Mouse (Mus musculus) spleen, adult 18-20 months (tissue): ENCODE data around the gene Postn.

Experiments used
- DNase-seq, 2 experiments: peaks; one replicate each; pipeline ENCODE4 v3.0.0; 2022; ENCODE audit warnings: mixed read lengths in 2 of 2

Postn gene

DNA sequence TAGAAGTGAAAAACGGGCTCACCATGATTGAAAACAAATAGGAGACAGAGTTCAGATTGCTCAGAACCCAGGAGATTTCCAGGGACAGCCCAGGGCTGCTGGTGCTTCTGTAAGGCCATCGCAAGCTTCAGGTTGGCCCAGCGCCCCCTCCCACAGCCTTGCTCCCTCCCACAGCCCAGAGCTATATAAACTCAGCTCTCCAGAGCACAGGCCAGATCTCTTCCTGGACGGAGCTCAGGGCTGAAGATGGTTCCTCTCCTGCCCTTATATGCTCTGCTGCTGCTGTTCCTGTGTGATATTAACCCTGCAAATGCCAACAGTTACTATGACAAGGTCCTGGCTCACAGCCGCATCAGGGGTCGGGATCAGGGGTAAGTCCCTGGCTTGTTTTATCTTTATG lies at the start of gene Postn:
Gene Postn, plus strand, starts transcription at position 213 of the 400 bp plus-strand sequence.
- no peak for DNase-seq

DNA sequence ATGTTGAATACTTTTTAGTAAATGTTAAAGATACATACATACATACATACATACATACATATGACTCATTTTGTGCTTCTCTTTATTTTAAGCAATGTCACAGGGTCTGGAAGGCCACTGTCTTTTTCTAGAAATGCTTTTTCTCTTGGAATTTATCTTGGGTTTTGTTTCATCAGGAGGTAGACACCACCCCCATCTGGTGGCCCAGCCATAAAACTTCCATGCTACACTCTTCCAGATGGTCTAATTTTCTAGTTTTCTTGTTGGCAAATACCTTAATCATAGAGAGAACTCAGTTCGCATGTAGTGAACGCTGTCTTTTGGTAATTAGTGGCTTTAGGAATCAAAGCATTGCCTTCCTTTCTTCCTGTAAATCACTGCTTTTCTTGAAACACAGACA lies 46.9 kb upstream of the Postn start:
- DNase-seq: no peak

DNA sequence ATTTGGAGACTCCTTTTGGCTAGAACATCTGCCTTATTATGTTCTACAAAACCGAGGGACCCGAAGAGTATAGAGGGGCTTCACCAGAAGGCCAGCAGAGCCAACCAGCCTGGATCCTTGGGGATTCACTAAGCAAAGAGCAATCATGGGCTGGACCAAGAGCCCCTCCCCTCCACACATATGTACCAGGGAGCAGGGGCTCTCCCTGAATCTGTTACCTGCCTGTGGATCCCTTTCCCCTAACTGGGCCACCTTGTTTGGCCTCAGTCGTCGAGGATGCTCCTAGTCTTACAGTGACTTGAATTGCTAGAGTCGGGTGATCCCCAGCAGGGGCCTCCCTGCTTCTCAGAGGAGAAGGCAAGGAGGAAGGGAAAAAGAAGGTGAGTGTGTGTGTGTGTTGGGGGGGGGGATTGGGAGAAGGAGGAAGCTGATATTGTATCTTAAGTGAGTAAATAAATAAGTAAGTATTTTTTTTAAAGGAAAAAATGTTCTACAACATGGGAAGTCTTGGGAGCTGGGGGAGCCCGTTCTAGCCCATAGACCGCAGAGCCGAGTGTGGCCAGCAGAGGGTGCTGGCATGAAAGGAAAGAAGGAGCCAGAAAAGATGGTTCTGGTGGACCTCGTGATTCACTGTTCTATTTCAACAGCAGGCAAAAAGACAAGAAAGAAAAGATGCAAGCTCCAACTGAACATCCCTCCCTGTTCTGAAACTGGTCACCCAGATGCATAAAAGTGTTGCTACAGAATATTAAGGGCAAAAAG lies 7.8 kb upstream of the Postn start:
- DNase-seq: peak; percentile 31 to 64

DNA sequence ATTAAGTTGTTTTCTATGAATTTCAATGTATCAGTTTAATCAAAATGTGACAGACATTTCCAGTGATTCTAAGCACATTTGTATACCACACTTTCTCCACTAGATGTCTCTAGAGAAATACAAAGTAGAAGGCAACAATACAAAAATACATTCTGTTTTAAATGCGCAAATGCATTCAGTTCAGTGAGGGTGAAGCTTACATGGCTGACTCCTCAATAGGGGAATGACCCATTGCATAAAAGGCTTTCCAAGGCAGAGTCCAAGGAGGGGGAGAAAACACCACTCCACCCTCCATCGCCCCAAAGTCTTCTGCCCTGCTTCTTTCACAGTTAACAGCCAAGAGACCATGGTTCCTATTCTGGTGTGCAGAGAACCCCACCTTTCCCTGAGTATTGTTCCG lies 3.3 kb upstream of the Postn start:
- DNase-seq: no peak

DNA sequence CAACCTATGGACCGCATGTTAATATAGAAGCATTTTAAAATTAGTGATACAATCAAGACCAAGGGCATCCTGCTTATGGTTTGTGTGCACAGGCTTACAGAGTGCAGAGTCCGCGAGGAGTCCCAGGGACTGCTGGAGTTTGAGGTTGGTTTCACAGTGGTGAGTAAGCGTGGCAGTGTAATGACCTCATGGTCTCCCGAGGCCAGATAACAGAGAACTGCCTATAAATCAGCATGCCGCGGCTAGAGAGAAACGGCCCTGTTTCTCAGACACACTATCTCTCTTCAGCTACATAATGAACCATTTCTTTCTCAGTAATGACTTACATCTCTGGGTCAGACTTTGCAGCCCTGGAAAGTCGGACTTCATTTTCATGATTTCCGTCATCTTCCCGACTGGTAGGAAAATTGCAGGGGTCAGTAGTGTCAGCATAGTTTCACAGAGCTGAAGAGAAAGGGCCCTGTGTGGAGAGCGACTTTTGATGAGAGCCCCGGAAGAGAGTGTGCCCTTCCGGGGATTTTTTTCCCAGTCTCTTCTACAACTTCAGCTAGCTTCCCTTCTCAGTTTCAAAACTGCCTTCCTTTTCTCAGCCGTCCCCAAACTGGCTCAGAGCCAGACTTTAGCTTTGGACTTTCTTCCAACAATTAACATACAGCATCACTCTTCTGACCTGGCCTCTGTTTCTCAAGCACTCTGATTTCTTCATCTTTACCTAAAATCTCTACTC lies 2.3 kb upstream of the Postn start:
- DNase-seq: no peak

DNA sequence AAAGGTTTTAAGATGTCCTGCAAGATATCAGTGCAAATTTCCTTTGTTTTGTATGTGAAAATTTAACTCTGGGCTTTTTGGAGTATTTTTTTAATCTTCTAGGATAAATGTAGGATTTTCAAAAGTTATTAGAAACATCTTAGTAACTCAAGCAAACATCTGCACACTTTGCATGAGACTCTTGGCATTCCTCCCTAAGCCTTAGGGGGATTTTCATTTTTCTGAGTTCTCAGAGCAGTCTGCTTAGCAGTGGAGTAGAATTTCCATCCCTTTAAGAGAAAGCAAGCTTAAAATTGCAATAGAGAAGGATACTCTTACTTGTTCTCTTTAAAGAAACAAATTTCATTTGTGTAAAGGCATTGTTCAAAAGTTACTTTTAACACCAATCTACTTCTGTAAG lies 747 bp downstream of the Postn start:
- DNase-seq: no peak

DNA sequence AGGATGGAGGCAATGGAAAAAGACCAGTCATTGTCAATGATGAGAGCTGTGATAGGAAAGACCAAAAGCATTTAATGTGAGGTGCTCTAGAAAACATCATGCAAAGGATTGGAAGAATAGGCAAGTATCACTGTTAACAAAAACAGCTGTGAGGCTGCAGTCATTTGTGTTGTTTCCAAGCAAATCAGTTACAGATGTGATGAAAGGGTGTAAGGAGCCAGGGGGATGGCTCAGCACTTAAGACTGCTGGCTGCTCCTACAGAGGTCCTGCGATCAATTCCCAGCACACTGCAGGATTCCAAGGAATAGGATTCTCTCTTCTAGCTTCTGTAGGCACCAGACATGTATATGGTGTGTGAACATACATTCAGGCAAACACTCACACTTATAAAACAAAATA lies 10.1 kb downstream of the Postn start:
- DNase-seq: no peak

DNA sequence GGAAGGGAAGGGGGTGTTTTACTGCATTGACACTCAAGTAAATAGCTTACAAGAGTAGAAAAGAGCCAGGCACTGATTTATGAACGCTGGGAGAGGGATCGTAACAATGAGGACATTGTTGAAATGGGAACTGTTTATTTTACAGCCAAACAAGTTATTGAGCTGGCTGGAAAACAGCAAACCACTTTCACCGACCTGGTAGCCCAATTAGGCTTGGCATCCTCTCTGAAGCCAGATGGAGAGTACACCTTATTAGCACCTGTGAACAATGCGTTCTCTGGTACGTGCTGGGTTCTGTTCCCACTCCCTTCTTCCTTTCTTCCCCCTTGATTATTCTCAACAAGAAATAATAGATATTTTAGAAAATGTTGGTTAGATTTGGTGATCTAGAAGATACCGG lies 11.7 kb downstream of the Postn start:
- no peak for DNase-seq

DNA sequence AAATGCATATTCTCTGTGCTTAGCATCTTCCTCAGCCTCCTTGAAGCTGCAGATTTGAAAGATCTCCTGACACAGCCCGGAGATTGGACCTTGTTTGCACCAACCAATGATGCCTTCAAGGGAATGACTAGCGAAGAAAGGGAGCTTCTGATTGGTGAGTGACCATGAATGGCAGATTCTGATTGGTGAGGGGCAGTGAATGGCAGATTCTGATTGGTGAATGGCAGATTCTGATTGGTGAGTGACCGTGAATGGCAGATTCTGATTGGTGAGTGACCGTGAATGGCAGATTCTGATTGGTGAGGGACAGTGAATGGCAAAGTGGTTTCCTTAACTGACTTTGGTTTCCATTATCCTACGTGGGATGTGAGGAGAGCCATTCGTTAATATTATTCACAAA lies 15.1 kb downstream of the Postn start:
- no peak for DNase-seq

DNA sequence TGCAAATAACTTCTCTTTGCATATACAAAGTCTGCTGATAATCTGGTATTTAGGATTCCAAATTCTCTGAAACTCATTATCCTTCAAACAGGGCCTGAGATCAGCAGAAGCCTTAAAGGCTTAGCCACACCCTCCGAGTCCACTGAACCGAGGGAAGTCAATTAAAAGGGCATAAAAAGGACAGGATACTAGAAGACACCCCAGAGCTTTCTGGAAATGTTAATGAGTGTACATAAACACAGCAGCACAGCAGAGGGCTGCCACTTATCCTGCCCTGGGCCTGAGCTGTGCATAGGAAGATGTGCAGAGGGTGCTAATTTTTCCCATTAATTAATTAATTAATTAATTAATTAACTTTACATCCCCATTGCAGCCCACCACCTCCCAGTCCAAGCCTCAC lies 16.7 kb downstream of the Postn start:
- no peak for DNase-seq

DNA sequence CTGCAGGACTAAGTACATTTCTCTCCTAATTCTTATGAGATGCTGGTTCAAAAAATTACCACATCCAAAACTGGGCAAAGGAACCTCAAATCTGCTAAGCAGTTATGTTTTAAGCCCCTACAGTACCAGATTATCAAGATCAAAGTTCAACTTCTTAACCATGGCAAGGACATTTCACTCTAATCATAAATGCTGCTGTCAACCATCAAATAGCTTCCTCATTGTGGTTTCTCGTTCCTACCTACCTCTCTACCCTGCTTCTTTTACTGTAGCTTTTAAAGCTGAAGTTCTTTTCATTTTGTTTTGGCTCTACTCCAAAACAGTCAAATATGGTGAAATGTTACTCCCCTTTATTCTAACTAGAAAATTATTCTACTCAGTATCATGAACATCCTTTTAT lies 17.2 kb downstream of the Postn start:
- no peak for DNase-seq

DNA sequence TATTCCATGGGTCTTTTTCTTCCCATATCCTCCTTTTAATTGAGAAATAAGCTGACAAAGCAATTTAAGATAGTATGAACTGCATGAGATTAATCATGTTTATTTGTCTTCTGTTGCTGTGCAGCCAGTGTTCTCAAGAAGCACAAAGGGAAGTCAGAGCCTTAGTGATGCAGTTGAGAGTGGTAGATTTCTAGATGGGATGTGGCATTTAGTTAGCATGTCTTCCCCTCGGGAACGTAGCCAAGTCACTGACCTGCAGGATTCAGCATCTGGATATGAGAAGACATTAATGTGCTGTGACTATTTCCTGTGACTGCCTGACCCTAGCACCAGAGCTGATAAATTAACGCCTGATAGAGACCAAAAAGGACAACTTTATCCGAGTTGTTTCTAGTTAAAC lies 19.1 kb downstream of the Postn start:
- DNase-seq: no peak

DNA sequence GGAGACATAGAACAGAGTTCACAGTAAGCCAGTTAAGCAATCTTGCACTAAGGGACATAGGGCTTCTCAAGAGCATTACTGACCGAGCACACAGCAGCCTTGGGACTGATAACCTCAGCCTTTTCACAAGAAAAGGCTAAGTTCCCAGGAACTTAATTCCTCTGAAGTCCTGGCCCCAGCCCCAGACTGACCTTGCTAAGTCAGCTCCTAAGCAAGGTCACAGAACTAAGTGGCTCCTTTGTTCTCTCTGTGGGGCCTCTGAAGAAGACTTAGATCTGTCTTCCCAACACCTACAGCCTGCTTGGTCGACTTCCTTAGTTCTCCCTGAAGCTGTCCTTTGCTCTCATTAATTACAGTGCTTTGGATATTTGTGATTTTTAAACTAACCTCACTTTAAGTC lies 38.4 kb downstream of the Postn start:
- DNase-seq: no peak

DNA sequence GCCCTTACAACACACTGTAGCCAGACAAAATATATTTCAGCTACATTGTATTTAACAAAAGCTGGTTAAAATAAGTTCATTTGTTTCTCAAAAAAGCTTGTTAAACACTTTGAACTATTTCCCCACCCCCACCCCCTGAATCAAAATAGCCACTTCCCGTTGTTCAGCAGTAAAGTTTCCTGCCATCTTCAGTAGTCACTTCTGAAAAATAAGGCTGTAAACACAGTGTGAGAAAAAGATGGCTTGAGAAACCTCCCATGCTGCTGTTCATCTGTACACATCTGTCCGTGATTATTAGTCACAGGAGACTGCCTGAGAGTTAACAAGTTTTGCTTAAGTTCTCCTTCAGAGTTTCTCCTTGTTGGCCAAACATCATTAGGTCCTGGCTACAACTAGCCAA lies 39.0 kb downstream of the Postn start:
- no peak for DNase-seq

DNA sequence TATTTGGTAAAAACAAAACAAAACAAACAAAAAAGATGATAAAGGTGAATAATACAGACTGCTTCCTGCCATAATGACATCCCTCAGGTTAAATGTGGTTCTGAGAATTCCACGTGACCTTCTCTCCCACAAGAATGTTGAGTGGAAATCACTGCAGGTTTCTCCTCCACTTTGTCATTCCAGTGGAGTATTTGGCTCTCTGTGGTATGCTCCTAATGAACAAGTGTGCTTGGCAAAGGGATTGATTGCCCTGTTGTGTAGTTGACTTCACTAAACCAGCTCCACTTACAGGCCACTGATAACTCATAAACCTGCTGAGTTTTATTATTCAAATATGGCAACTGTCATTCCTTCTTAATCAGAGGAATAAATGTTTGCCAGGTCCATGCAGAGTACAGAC lies 39.7 kb downstream of the Postn start:
- DNase-seq: no peak

DNA sequence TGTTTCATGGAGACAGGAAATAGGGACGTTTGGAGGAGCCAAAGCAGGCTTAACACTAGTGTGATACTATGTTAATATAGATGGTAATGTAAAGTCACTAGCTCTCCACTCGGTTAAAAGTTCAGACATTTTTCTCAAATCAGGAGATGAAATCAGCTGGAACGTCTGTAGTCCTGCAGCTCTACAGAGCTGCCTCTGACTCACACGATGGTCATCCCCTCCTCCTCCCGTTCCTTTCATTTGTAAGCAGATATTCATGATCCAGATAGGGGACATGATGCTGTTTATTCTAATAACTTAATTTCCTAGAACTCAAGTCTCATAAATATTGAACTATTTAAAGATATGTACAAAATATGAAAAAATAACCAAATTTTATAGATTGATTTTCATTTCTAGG lies 40.8 kb downstream of the Postn start:
- no peak for DNase-seq

DNA sequence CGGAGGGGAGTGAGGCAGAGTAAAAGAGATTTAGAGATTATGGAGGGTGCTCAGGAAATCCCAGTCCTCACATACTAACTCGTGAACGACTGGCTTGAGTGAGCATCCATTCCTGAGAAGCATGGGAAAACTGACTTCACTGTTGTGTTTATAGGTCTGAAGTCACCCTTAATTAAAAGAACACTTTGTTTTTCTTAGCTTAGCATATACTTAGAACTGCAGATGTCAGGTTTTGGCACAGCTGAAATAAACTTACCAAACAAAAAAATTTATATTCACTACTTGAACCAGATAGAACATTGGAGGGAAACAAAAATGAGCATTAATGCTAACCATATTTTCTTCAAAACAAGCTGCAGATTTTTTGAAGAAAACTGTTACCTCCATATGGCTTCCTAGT lies 42.9 kb downstream of the Postn start:
- DNase-seq: no peak

DNA sequence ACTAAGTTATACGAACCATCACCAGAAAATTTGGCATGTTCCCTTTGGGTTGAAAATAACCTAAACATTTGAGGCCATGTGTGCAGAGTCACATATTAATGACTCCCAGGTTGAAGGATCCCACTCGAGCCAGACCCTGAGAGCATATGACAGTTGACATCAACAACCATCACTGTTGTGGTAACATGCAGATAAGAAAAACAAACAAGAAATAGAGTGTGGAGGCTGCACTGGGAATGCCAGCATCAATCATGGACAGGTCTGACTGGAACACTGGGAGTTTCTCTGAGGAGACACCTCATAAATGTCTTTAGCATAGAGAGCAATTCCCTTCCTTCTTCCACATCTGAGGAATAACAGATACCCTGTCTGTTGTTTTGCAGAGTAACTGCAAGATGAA lies 45.7 kb downstream of the Postn start:
- no peak for DNase-seq

DNA sequence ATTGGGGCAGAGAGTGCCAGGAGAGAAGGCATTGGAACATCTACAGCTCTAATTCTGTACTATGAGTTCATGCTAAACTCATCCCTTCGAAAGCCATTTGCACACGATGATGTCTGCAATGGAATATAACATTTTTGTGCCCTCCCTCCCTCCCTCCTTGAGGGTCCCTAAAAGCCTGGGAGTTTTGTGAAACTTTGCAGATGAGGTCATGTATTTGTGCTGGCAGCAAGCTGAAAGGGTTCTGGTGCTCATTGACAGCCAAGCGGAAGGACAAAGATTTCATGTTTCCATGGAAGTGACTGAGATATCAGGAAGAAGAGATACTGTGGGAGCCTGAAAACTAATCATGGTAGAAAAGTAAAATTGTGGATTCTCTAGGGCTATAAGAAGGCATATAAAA lies 50.1 kb downstream of the Postn start:
- no peak for DNase-seq

DNA sequence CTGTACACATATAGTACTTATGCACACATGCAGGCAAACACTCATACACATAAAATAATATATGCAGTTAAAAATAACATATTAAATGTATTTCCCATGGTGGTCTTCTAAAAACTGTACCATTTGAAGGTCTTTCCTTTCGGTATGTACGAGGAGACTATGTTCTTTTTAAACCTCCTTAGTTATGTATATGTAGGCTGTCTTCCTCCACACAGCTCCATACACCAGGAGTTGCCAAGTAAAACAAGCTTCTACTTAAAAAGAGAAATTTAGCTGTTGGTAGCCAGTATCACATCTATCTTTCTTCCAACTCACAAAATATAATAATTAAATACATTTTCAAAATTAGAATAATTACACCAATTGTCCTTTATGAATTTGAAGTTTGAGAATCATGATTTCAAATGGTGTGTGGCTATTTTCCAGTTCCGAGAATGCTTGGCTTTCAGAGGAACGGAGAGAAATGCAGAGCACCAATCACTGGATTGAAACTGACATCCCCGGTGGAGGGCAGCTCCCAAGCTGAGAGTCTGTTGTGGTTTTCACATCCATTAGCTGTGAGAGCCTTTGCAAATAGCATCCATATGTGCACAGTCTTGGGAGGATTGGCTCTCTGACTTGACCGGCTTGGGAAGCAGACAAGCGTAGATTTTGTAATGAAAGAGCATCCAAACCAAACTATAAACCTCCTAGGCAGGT lies 52.1 kb downstream of the Postn start:
- no peak for DNase-seq

DNA sequence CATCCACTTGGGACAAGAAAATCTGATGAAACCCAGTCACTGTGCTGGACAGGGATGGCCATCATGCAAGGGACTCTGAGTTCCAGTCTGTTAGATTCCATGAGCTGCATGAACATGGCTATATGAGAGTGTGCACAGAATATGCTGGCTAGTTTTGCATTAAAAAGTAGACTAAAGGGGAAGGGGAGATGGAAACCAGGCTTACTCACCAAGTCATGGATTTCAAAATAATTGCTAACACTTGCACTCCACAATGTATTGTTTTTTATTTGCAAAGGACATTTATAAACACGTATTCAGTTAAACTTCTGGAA lies 52.6 kb downstream of the Postn start:
- no peak for DNase-seq

DNA sequence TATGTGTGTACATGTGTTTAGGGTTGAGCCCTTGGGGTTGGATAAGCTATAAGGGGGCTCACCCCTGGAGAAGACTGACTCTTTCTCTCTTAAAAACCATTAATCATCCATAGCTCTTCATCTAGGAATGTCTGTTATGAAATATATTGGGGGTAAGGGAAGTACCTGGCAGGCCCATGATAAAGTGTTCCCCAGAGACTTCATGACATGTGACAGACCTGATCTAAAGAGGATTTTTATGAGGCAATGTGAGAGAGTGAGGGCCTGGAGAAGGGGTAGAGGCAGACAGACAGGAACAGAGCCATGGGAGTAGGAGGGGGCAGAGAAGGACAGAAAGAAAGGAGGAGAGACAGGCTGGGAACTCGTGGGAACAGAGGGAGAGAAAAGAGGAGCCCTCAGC lies 53.5 kb downstream of the Postn start:
- DNase-seq: no peak

DNA sequence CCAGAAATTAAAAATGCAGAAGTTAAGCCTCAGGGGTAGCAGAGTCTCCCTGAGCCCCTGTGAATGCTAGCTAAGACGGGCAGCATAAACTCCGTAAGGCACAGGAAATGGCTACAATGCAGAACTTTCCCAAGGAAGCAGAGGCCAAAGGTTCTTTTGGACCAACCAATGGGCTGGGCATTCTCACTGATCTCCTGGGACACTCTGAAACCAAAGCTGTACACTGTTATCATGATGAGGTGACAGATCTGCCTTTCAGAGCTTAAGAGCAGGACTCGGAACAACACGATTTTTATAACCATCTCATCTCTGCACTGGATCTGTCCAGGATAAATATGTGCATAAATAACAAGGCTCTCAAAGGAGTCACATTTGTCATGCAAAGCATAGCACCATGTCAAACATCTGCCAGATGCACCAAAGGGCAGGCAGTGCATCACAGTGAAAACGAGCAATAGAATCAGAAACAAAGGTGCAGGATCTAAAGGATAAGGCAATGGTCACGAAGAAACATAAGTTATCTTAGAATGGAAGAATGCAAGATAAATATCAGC lies 57.0 kb downstream of the Postn start:
- DNase-seq: no peak
